17 mouse cellular contexts compared by ENCODE assay signal in genomic region chr7:36689049-36689793, GRCm38 (mm10). TPM values are rescaled to one million over a fixed set of nuclear protein-coding genes. Genes with fewer than 3 reads are reported as not detected.
DNase-seq lines count a peak whose midpoint lies in the region; ATAC-seq and TF ChIP-seq lines count a peak whose summit lies in the region.
"Had no signal": no experiment of that assay in that cellular context is flagged by ENCODE, and none has a peak within 500 bp of the region (broad histone marks: within the 10 kb centered on the region; RNA-seq: fewer than 3 reads in every experiment).

No protein-coding gene starts in this region.

- TF ChIP-seq EP300 in heart, adult 2 months (IDR thresholded peaks at IDR 0.05; ENCODE audit: insufficient read depth, low read depth, low read length), result no peak

- H3K27me3 ChIP-seq in heart, adult 2 months (ENCODE audit: control insufficient read depth, insufficient read depth, low read length), result peaks cover 7% of the 10 kb centered on the region; the same call in 1 of the 2 replicates
- peaks cover 22% of the 10 kb centered on the region for H3K27me3 ChIP-seq in lung, embryonic 14.5 days (ENCODE audit: insufficient read depth, low read length)
- H3K27me3 ChIP-seq in myocyte (ENCODE audit: control insufficient read depth, insufficient read depth, insufficient read length), result no peaks in the 10 kb centered on the region

- no peaks in the 10 kb centered on the region for H3K36me3 ChIP-seq in heart, adult 2 months (ENCODE audit: control insufficient read depth, insufficient read depth, low read length)
- H3K36me3 ChIP-seq in lung, embryonic 14.5 days (ENCODE audit: insufficient read depth), result no peaks in the 10 kb centered on the region
- no peaks in the 10 kb centered on the region for H3K36me3 ChIP-seq in myocyte (ENCODE audit: control insufficient read depth, insufficient read depth)
- H3K36me3 ChIP-seq: embryonic facial prominence, embryonic 15.5 days; G1E; heart, embryonic 15.5 days; midbrain, embryonic 12.5 days had no signal

- WGBS in heart, adult 2 months, result 54% methylated on average over 7 of the region's 7 CpGs
- 33% methylated on average over 7 of the region's 7 CpGs for WGBS in lung, embryonic 14.5 days
- 52% methylated on average over 7 of the region's 7 CpGs for WGBS in lung, adult 2 months

- no peak overlapping the region for H3K4me3 ChIP-seq in heart, adult 2 months
- H3K4me3 ChIP-seq in lung, embryonic 14.5 days (ENCODE audit: low read depth, low read length), result no peak overlapping the region
- H3K4me3 ChIP-seq in lung, adult 2 months (replicated peaks; ENCODE audit: extremely low read depth, low read depth, low read length), result no peak overlapping the region
- no peak overlapping the region for H3K4me3 ChIP-seq in myocyte
- H3K4me3 ChIP-seq: embryonic facial prominence, embryonic 15.5 days; heart, embryonic 15.5 days; midbrain, embryonic 12.5 days had no signal

- H3ac ChIP-seq in myocyte (ENCODE audit: control insufficient read depth, insufficient read length), result no peak overlapping the region

- intact Hi-C loops in heart, adult 2 months (cut with DNase I), result loop anchor here (10.0 kb wide), 1 partner anchor 286 kb away; no protein-coding TSS in a partner anchor
- intact Hi-C loops in heart, postnatal 14 days (cut with DNase I), result no loop called here

- no peaks in the 10 kb centered on the region for H3K9me3 ChIP-seq in lung, embryonic 14.5 days (ENCODE audit: low read depth, low read length)
- H3K9me3 ChIP-seq: embryonic facial prominence, embryonic 15.5 days; heart, embryonic 15.5 days; midbrain, embryonic 12.5 days had no signal

- no peaks in the 10 kb centered on the region for H3K79me2 ChIP-seq in heart, adult 2 months (replicated peaks; ENCODE audit: control insufficient read depth, insufficient read depth, low read length)
- peaks cover 33% of the 10 kb centered on the region for H3K79me2 ChIP-seq in myocyte (ENCODE audit: control insufficient read depth, insufficient read depth)

- no peak for TF ChIP-seq CTCF in heart, adult 2 months (IDR thresholded peaks at IDR 0.05)
- TF ChIP-seq CTCF in lung, embryonic 14.5 days (IDR thresholded peaks at IDR 0.05; ENCODE audit: low read depth), result no peak
- TF ChIP-seq CTCF in lung, adult 2 months (IDR thresholded peaks at IDR 0.05; ENCODE audit: insufficient read depth, low read length), result no peak

- H3K4me1 ChIP-seq in heart, adult 2 months (ENCODE audit: control insufficient read depth, insufficient read depth, low read length), result peaks cover 1% of the 10 kb centered on the region
- H3K4me1 ChIP-seq in lung, embryonic 14.5 days (ENCODE audit: insufficient read depth), result peaks cover 35% of the 10 kb centered on the region
- H3K4me1 ChIP-seq in lung, adult 2 months (ENCODE audit: control insufficient read depth, insufficient read depth, low read length), result peaks cover 2% of the 10 kb centered on the region; the same call in 1 of the 2 replicates

- H3K9ac ChIP-seq in heart, adult 2 months (ENCODE audit: low read depth, low read length), result no peak overlapping the region
- H3K9ac ChIP-seq in lung, embryonic 14.5 days, result no peak overlapping the region
- H3K9ac ChIP-seq: embryonic facial prominence, embryonic 15.5 days; heart, embryonic 15.5 days; midbrain, embryonic 12.5 days had no signal

- TF ChIP-seq POLR2A in heart, adult 2 months (IDR thresholded peaks at IDR 0.05; ENCODE audit: insufficient read depth, low read depth, low read length), result no peak
- no peak for TF ChIP-seq POLR2A in lung, adult 2 months (IDR thresholded peaks at IDR 0.05; ENCODE audit: borderline replicate concordance, extremely low read depth, low read depth, low read length)
- no peak for TF ChIP-seq POLR2A in myocyte (IDR thresholded peaks at IDR 0.05; ENCODE audit: insufficient read length, low read depth)

- peak; percentile 47 to 51 for DNase-seq in heart, adult 2 months
- no peak for DNase-seq in heart, adult 8-10 months (ENCODE audit: low spot score)
- peak; percentile 83 for DNase-seq in lung, embryonic 14.5 days
- DNase-seq in lung, adult 2 months, result no peak
- DNase-seq in heart, postnatal 14 days, result peak; percentile 60 to 69
- no peak for DNase-seq in adrenal gland, adult 2 months
- DNase-seq: cerebellum, adult 11 months; kidney, adult 9 months; liver; thymus, postnatal 4 days had no signal

- ATAC-seq in lung, embryonic 14.5 days (ENCODE audit: insufficient read depth), result peak; percentile 67; the same call in 1 of the 2 replicates
- ATAC-seq: hindbrain, postnatal 0 days had no signal

- no peak overlapping the region for H3K4me2 ChIP-seq in lung, embryonic 14.5 days
- H3K4me2 ChIP-seq in myocyte (ENCODE audit: low read depth), result peak overlapping the region; percentile 43
- H3K4me2 ChIP-seq: embryonic facial prominence, embryonic 15.5 days; heart, embryonic 15.5 days; midbrain, embryonic 12.5 days had no signal

- H3K27ac ChIP-seq in heart, adult 2 months, result no peak overlapping the region
- H3K27ac ChIP-seq in lung, embryonic 14.5 days (ENCODE audit: low read depth), result peak overlapping the region; percentile 6; the same call in 1 of the 2 replicates
- H3K27ac ChIP-seq: embryonic facial prominence, embryonic 15.5 days; heart, embryonic 15.5 days; hindbrain, postnatal 0 days; macrophage; midbrain, embryonic 12.5 days had no signal

TF ChIP-seq in myocyte, 11 proteins besides CTCF, POLR2A, EP300 and RAD21:
- TF ChIP-seq USF1 (IDR thresholded peaks at IDR 0.05; ENCODE audit: low read depth) (no peak), TCF12 (IDR thresholded peaks at IDR 0.05; ENCODE audit: insufficient read depth, poor library complexity, severe bottlenecking) (no peak), REST (IDR thresholded peaks at IDR 0.05; ENCODE audit: insufficient read depth, insufficient read length) (no peak), MYOD1 (IDR thresholded peaks at IDR 0.05; ENCODE audit: control insufficient read depth in 1 of 3, insufficient read length in 2 of 3, low read depth in 2 of 3) (peak in 2 of 3 experiments; percentile 63 to 65), MYOG (IDR thresholded peaks at IDR 0.05; ENCODE audit: control insufficient read depth in 1 of 3, insufficient read depth in 1 of 3, insufficient read length in 2 of 3, low read depth in 2 of 3) (peak in 2 of 3 experiments; percentile 71 to 81), POLR2AphosphoS2 (IDR thresholded peaks at IDR 0.05; ENCODE audit: insufficient read length, low read depth) (no peak), CEBPB (IDR thresholded peaks at IDR 0.05; ENCODE audit: insufficient read depth, poor library complexity, severe bottlenecking) (no peak), E2F4 (IDR thresholded peaks at IDR 0.05; ENCODE audit: insufficient read depth) (no peak), SRF (IDR thresholded peaks at IDR 0.05; ENCODE audit: control insufficient read depth, insufficient read length, low read depth) (no peak), MAX (IDR thresholded peaks at IDR 0.05; ENCODE audit: low read depth) (no peak), TCF3 (IDR thresholded peaks at IDR 0.05; ENCODE audit: insufficient read length, low read depth) (no peak)

RNA-seq across cellular contexts. Expression of gene Tshz3, which starts 8.7 kb away (rescaled TPM):
- 1 to 10 TPM; 3.5 to 4.3 TPM for total RNA-seq in heart, adult 2 months (2021)
- 1.8 and 3.6 TPM in 2 replicates for polyA plus RNA-seq in heart, adult 2 months (2012; rRNA removed)
- 1 to 10 TPM; 2.7 to 4.2 (median 3.8) TPM for total RNA-seq in heart, adult 8-10 months (2022)
- 21.1 and 23.3 TPM in 2 replicates for polyA plus RNA-seq in lung, embryonic 14.5 days (2014; fragmentation: Nextera tagmentation; extraction: Ambion mirVana)
- 3.2 and 5.1 TPM in 2 replicates for polyA plus RNA-seq in lung, adult 2 months (2012; rRNA removed)
- 1 to 10 TPM; 5.7 to 6.1 TPM for total RNA-seq in heart, postnatal 14 days (2021)
- 6.5 TPM for polyA plus RNA-seq in myocyte (2012; fragmentation: generic; extraction: Trizol)
- 1 to 10 TPM; 4.2 to 4.7 TPM for total RNA-seq in adrenal gland, adult 2 months (2021)
- 1.9 and 2.8 TPM in 2 replicates for polyA plus RNA-seq in adrenal gland, adult 2 months (2012; rRNA removed)
- total RNA-seq: G1E had no signal
- polyA plus RNA-seq: G1E, macrophage had no signal

Comparison
In these comparisons a context has a peak if more than half of its experiments do, and no peak if none do; other contexts are left out.
1. DNase-seq: peak in heart, adult 2 months (2 of 2), lung, embryonic 14.5 days (single experiment) and heart, postnatal 14 days (2 of 2); none in heart, adult 8-10 months (single experiment), lung, adult 2 months (single experiment) and adrenal gland, adult 2 months (single experiment).